Comparison of ENCODE assay signal across 33 mouse cellular contexts in genomic region chr16:91909569-91910335, GRCm38 (mm10).
"Had no signal": no experiment of that assay in that cellular context is flagged by ENCODE, and none has a peak within 500 bp of the region (broad histone marks: within the 10 kb centered on the region; RNA-seq: fewer than 3 reads in every experiment).

No protein-coding gene starts in this region.

- H3K4me3 ChIP-seq: limb, embryonic 10.5 days; limb, embryonic 12.5 days; limb, embryonic 13.5 days; limb, embryonic 15.5 days; liver, embryonic 12.5 days; liver, embryonic 13.5 days; liver, embryonic 15.5 days; lung, embryonic 15.5 days; megakaryocyte, embryonic 14.5 days; midbrain, embryonic 10.5 days; midbrain, embryonic 12.5 days; midbrain, embryonic 13.5 days; midbrain, embryonic 15.5 days; myocyte; neural tube, embryonic 12.5 days; neural tube, embryonic 13.5 days had no signal

- H3K9ac ChIP-seq: limb, embryonic 12.5 days; limb, embryonic 13.5 days; limb, embryonic 15.5 days; liver, embryonic 12.5 days; liver, embryonic 13.5 days; liver, embryonic 14.5 days; liver, embryonic 15.5 days; liver, postnatal 0 days; lung, embryonic 14.5 days; lung, embryonic 15.5 days; midbrain, embryonic 12.5 days; midbrain, embryonic 13.5 days; midbrain, embryonic 15.5 days; neural tube, embryonic 12.5 days; neural tube, embryonic 13.5 days had no signal

- ATAC-seq: liver, embryonic 12.5 days; liver, postnatal 0 days; lung, postnatal 0 days; midbrain, embryonic 13.5 days; midbrain, embryonic 15.5 days; midbrain, embryonic 16.5 days had no signal

- H3K4me2 ChIP-seq: limb, embryonic 12.5 days; limb, embryonic 13.5 days; limb, embryonic 15.5 days; liver, embryonic 11.5 days; liver, embryonic 12.5 days; liver, embryonic 13.5 days; liver, embryonic 15.5 days; lung, embryonic 14.5 days; lung, embryonic 15.5 days; midbrain, embryonic 11.5 days; midbrain, embryonic 12.5 days; midbrain, embryonic 13.5 days; midbrain, embryonic 15.5 days; neural tube, embryonic 12.5 days; neural tube, embryonic 13.5 days had no signal

- H3K9me3 ChIP-seq: limb, embryonic 10.5 days; limb, embryonic 12.5 days; limb, embryonic 13.5 days; limb, embryonic 15.5 days; liver, embryonic 12.5 days; liver, embryonic 13.5 days; liver, embryonic 15.5 days; lung, embryonic 15.5 days; megakaryocyte, embryonic 14.5 days; midbrain, embryonic 10.5 days; midbrain, embryonic 12.5 days; midbrain, embryonic 13.5 days; midbrain, embryonic 15.5 days; neural tube, embryonic 12.5 days; neural tube, embryonic 13.5 days had no signal

- H3K27me3 ChIP-seq: limb, embryonic 12.5 days; limb, embryonic 13.5 days; limb, embryonic 15.5 days; lung, embryonic 15.5 days; midbrain, embryonic 12.5 days; midbrain, embryonic 13.5 days; midbrain, embryonic 15.5 days; neural tube, embryonic 12.5 days; neural tube, embryonic 13.5 days had no signal

- DNase-seq: left cerebral cortex, postnatal 4 days; liver; liver, embryonic 13.5 days; liver, postnatal 0 days; lung, adult 18-20 months; lung, adult 2 months; lung, embryonic 14.5 days; lung, postnatal 10 days; lung, postnatal 14 days; lung, postnatal 36 days; lung, postnatal 4 days; midbrain, embryonic 14.5 days had no signal

- H3K36me3 ChIP-seq: limb, embryonic 10.5 days; limb, embryonic 12.5 days; limb, embryonic 13.5 days; limb, embryonic 15.5 days; liver, embryonic 12.5 days; liver, embryonic 13.5 days; liver, embryonic 15.5 days; lung, embryonic 15.5 days had no signal

- H3K27ac ChIP-seq: limb, embryonic 10.5 days; limb, embryonic 12.5 days; limb, embryonic 13.5 days; limb, embryonic 15.5 days; liver, embryonic 12.5 days; liver, embryonic 13.5 days; liver, embryonic 14.5 days; liver, embryonic 15.5 days; lung, embryonic 15.5 days; macrophage; midbrain, embryonic 10.5 days; midbrain, embryonic 12.5 days; midbrain, embryonic 13.5 days; midbrain, embryonic 15.5 days; neural tube, embryonic 12.5 days; neural tube, embryonic 13.5 days had no signal

- H3K4me1 ChIP-seq: limb, embryonic 10.5 days; limb, embryonic 12.5 days; liver, embryonic 12.5 days; liver, embryonic 13.5 days; liver, embryonic 15.5 days; lung, embryonic 15.5 days; midbrain, embryonic 10.5 days; midbrain, embryonic 12.5 days; midbrain, embryonic 13.5 days; midbrain, embryonic 15.5 days; neural tube, embryonic 12.5 days; neural tube, embryonic 13.5 days had no signal
